Mouse (Mus musculus) midbrain, embryonic 15.5 days (tissue): ENCODE data around the gene Higd1a. TPM values are rescaled to one million over a fixed set of nuclear protein-coding genes. Genes with fewer than 3 reads are reported as not detected.

ENCODE experiments used
- ATAC-seq: fragments of 200-750 bp; cut with Nextera tagmentation; replicated peaks from 2 replicates; pipeline ENCODE4 v1.8.0; 2017; ENCODE audit warnings: moderate TSS enrichment
- H3K27ac ChIP-seq: fragments of 300-500 bp; sonication (generic); 2 replicates; pipeline ENCODE4 v1.5.1; 2015; ENCODE audit warnings: mild to moderate bottlenecking, inconsistent platforms
- H3K27me3 ChIP-seq: fragments of 300-500 bp; sonication (generic); replicated peaks from 2 replicates; pipeline ENCODE4 v1.6.1; 2015; ENCODE audit warnings: inconsistent platforms
- H3K36me3 ChIP-seq: fragments of 300-500 bp; sonication (generic); replicated peaks from 2 replicates; pipeline ENCODE4 v1.6.1; 2015; ENCODE audit warnings: inconsistent platforms
- H3K4me1 ChIP-seq: fragments of 300-500 bp; sonication (generic); 2 replicates; pipeline ENCODE4 v1.6.1; 2015; ENCODE audit warnings: inconsistent platforms
- H3K4me2 ChIP-seq: fragments of 300-500 bp; sonication (generic); 2 replicates; pipeline ENCODE4 v1.6.1; 2015; ENCODE audit warnings: inconsistent platforms, mild to moderate bottlenecking, moderate library complexity
- H3K4me3 ChIP-seq: fragments of 300-500 bp; sonication (generic); 2 replicates; pipeline ENCODE4 v1.5.1; 2015; ENCODE audit warnings: mild to moderate bottlenecking, inconsistent platforms
- H3K9ac ChIP-seq: fragments of 300-500 bp; sonication (generic); 2 replicates; pipeline ENCODE4 v1.6.1; 2015; ENCODE audit warnings: mild to moderate bottlenecking, inconsistent platforms
- H3K9me3 ChIP-seq: fragments of 300-500 bp; sonication (generic); 2 replicates; pipeline ENCODE4 v1.6.1; 2016; ENCODE audit warnings: inconsistent platforms
- WGBS: fragments of 180-500 bp; shearing (Covaris S2); methylation state at CpG from one replicate; pipeline ENCODE4 v1.1.7; 2015; ENCODE audit warnings: mixed read lengths; 5-methylcytosine and 5-hydroxymethylcytosine counted together
- polyA plus RNA-seq: library from polyadenylated mRNA; unstranded; fragments of >200 nt; fragmentation: Nextera tagmentation; extraction: Ambion mirVana; gene quantifications from 2 replicates; pipeline ENCODE4 v1.2.1, GENCODE M21; 2015

The Higd1a gene
- polyA plus RNA-seq, 1 experiment from 2014 or later, result 142 TPM

GRCm38 (mm10) chr9:121802747-121803146 lies 55.4 kb downstream of the Higd1a start:
- H3K36me3 ChIP-seq, result no peaks in the 10 kb centered on the region
- no peak overlapping the region for H3K4me3 ChIP-seq
- no peaks in the 10 kb centered on the region for H3K4me1 ChIP-seq
- H3K4me2 ChIP-seq, result no peak overlapping the region
- H3K9ac ChIP-seq, result no peak overlapping the region
- no peak for ATAC-seq
- WGBS, result 84% methylated on average over 7 of the region's 7 CpGs
- no peaks in the 10 kb centered on the region for H3K9me3 ChIP-seq
- H3K27me3 ChIP-seq, result no peaks in the 10 kb centered on the region
- no peak overlapping the region for H3K27ac ChIP-seq

GRCm38 (mm10) chr9:121798887-121799520 lies 59.2 kb downstream of the Higd1a start:
- Histone ChIP-seq H3K27me3 (no peaks in the 10 kb centered on the region), H3K27ac (no peak overlapping the region), H3K36me3 (no peaks in the 10 kb centered on the region), H3K4me2 (no peak overlapping the region), H3K4me3 (no peak overlapping the region), H3K9ac (no peak overlapping the region), H3K4me1 (no peaks in the 10 kb centered on the region; the same call in 1 of the 2 replicates), H3K9me3 (no peaks in the 10 kb centered on the region)
- ATAC-seq, result no peak
- WGBS, result 38% methylated on average over 6 of the region's 6 CpGs

Other genes starting within 250 kb of the Higd1a start
- gene Lyzl4, start 216.3 kb downstream of the Higd1a start, polyA plus RNA-seq, result 0.18 and 0.27 TPM in 2 replicates
- gene Vipr1, start 215.6 kb downstream of the Higd1a start, polyA plus RNA-seq, result 0.14 and 0.15 TPM in 2 replicates
- gene Sec22c, start 152.9 kb downstream of the Higd1a start, polyA plus RNA-seq, result 36.9 and 39.4 TPM in 2 replicates
- gene Ss18l2, start 148.0 kb downstream of the Higd1a start, polyA plus RNA-seq, result 139 and 149 TPM in 2 replicates
- 51.0 and 52.1 TPM in 2 replicates for gene Nktr, start 139.2 kb downstream of the Higd1a start, polyA plus RNA-seq
- 28.8 and 30.3 TPM in 2 replicates for gene Zfp651, start 99.0 kb downstream of the Higd1a start, polyA plus RNA-seq
- gene Klhl40, start 80.8 kb downstream of the Higd1a start, polyA plus RNA-seq, result 1.6 and 1.9 TPM in 2 replicates
- gene Hhatl, start 65.9 kb downstream of the Higd1a start, polyA plus RNA-seq, result 0.09 TPM in 1 of 2 replicates, not detected in the other
- gene Ccdc13, start 18.9 kb downstream of the Higd1a start, polyA plus RNA-seq, result 4.1 and 4.2 TPM in 2 replicates
- gene Ackr2, start 40.0 kb upstream of the Higd1a start, polyA plus RNA-seq, result 2.8 and 3.5 TPM in 2 replicates
- gene Cyp8b1, start 57.9 kb upstream of the Higd1a start, polyA plus RNA-seq, result not detected in 2 replicates
- gene Fam198a, start 92.6 kb upstream of the Higd1a start, polyA plus RNA-seq, result 1.7 and 2.2 TPM in 2 replicates
- 37.1 and 37.9 TPM in 2 replicates for gene Pomgnt2, start 138.7 kb upstream of the Higd1a start, polyA plus RNA-seq